Mouse (Mus musculus): ENCODE measurements around the gene Larp1. TPM values are rescaled to one million over a fixed set of nuclear protein-coding genes. Genes with fewer than 3 reads are reported as not detected.

Larp1 gene
- polyA plus RNA-seq, 1 experiment from 2014 or later, result 14.9 TPM

- Histone ChIP-seq H3K4me2 (ENCODE audit: low read depth, low read length) (peak overlapping the region; percentile 10; the same call in 1 of the 2 replicates), H3K27me3 (ENCODE audit: control insufficient read depth, insufficient read depth, low read depth, low read length) (no peaks in the 10 kb centered on the region), H3K4me1 (ENCODE audit: control insufficient read depth, low read depth, low read length) (peaks cover 8% of the 10 kb centered on the region), H3K36me3 (ENCODE audit: control insufficient read depth, insufficient read depth) (no peaks in the 10 kb centered on the region), H3K9me3 (replicated peaks; ENCODE audit: control insufficient read depth, low read length) (no peaks in the 10 kb centered on the region), H3K9ac (ENCODE audit: low read depth, low read length) (no peak overlapping the region), H3K27ac (ENCODE audit: low read length) (peak overlapping the region; percentile 46), H3K4me3 (ENCODE audit: low read depth, low read length) (no peak overlapping the region)
- peak; percentile 3; the same call in 1 of the 2 replicates for ATAC-seq (ENCODE audit: low read depth)
- 40% methylated on average over 9 of the region's 9 CpGs for WGBS (ENCODE audit: insufficient replicate concordance)
These were observed 35.0 kb upstream of the Larp1 start for GRCm38 (mm10) chr11:57973913-57974234.

- no peak; the same call in 1 of the 2 replicates for ATAC-seq (ENCODE audit: low read depth)
- Histone ChIP-seq H3K27me3 (ENCODE audit: control insufficient read depth, insufficient read depth, low read depth, low read length) (peaks cover 1% of the 10 kb centered on the region; the same call in 1 of the 2 replicates), H3K27ac (ENCODE audit: low read length) (no peak overlapping the region), H3K4me1 (ENCODE audit: control insufficient read depth, low read depth, low read length) (peaks cover 7% of the 10 kb centered on the region), H3K36me3 (ENCODE audit: control insufficient read depth, insufficient read depth) (no peaks in the 10 kb centered on the region), H3K4me2 (ENCODE audit: low read depth, low read length) (no peak overlapping the region), H3K4me3 (ENCODE audit: low read depth, low read length) (no peak overlapping the region), H3K9me3 (replicated peaks; ENCODE audit: control insufficient read depth, low read length) (no peaks in the 10 kb centered on the region), H3K9ac (ENCODE audit: low read depth, low read length) (no peak overlapping the region)
These were observed 33.0 kb upstream of the Larp1 start for GRCm38 (mm10) chr11:57975876-57976275.

- peaks cover 3% of the 10 kb centered on the region; the same call in 1 of the 2 replicates for H3K27me3 ChIP-seq (ENCODE audit: control insufficient read depth, insufficient read depth, low read depth, low read length)
These were observed 31.2 kb upstream of the Larp1 start for GRCm38 (mm10) chr11:57977681-57978080.

GRCm38 (mm10) chr11:57979621-57980020 lies 29.2 kb upstream of the Larp1 start:
- H3K36me3 ChIP-seq (ENCODE audit: control insufficient read depth, insufficient read depth), result no peaks in the 10 kb centered on the region
- WGBS (ENCODE audit: insufficient replicate concordance), result 76% methylated on average over 6 of the region's 6 CpGs
- no peak overlapping the region for H3K9ac ChIP-seq (ENCODE audit: low read depth, low read length)
- no peak overlapping the region for H3K27ac ChIP-seq (ENCODE audit: low read length)
- peaks cover 3% of the 10 kb centered on the region; the same call in 1 of the 2 replicates for H3K27me3 ChIP-seq (ENCODE audit: control insufficient read depth, insufficient read depth, low read depth, low read length)
- H3K4me2 ChIP-seq (ENCODE audit: low read depth, low read length), result no peak overlapping the region
- peaks cover 15% of the 10 kb centered on the region for H3K4me1 ChIP-seq (ENCODE audit: control insufficient read depth, low read depth, low read length)
- no peaks in the 10 kb centered on the region for H3K9me3 ChIP-seq (replicated peaks; ENCODE audit: control insufficient read depth, low read length)
- ATAC-seq (ENCODE audit: low read depth), result no peak
- no peak overlapping the region for H3K4me3 ChIP-seq (ENCODE audit: low read depth, low read length)

More at GRCm38 (mm10) chr11:57977681-57978080, 31.2 kb upstream of the Larp1 start:
- Histone ChIP-seq H3K9ac (ENCODE audit: low read depth, low read length) (no peak overlapping the region), H3K9me3 (replicated peaks; ENCODE audit: control insufficient read depth, low read length) (no peaks in the 10 kb centered on the region), H3K4me2 (ENCODE audit: low read depth, low read length) (no peak overlapping the region), H3K27ac (ENCODE audit: low read length) (no peak overlapping the region), H3K4me3 (ENCODE audit: low read depth, low read length) (no peak overlapping the region), H3K4me1 (ENCODE audit: control insufficient read depth, low read depth, low read length) (peaks cover 7% of the 10 kb centered on the region), H3K36me3 (ENCODE audit: control insufficient read depth, insufficient read depth) (no peaks in the 10 kb centered on the region)
- WGBS (ENCODE audit: insufficient replicate concordance), result 69% methylated on average over 1 of the region's 1 CpGs
- no peak for ATAC-seq (ENCODE audit: low read depth)

GRCm38 (mm10) chr11:57981083-57981809 lies 27.6 kb upstream of the Larp1 start:
- Histone ChIP-seq H3K4me2 (ENCODE audit: low read depth, low read length) (no peak overlapping the region), H3K9ac (ENCODE audit: low read depth, low read length) (no peak overlapping the region), H3K4me1 (ENCODE audit: control insufficient read depth, low read depth, low read length) (peaks cover 23% of the 10 kb centered on the region), H3K9me3 (replicated peaks; ENCODE audit: control insufficient read depth, low read length) (no peaks in the 10 kb centered on the region), H3K4me3 (ENCODE audit: low read depth, low read length) (no peak overlapping the region), H3K27ac (ENCODE audit: low read length) (no peak overlapping the region), H3K27me3 (ENCODE audit: control insufficient read depth, insufficient read depth, low read depth, low read length) (peaks cover 3% of the 10 kb centered on the region; the same call in 1 of the 2 replicates), H3K36me3 (ENCODE audit: control insufficient read depth, insufficient read depth) (no peaks in the 10 kb centered on the region)
- 72% methylated on average over 12 of the region's 12 CpGs for WGBS (ENCODE audit: insufficient replicate concordance)
- ATAC-seq (ENCODE audit: low read depth), result no peak

GRCm38 (mm10) chr11:57983480-57984342 lies 25.2 kb upstream of the Larp1 start:
- Histone ChIP-seq H3K4me3 (ENCODE audit: low read depth, low read length) (no peak overlapping the region), H3K27ac (ENCODE audit: low read length) (peak overlapping the region; percentile 90), H3K9ac (ENCODE audit: low read depth, low read length) (peak overlapping the region; percentile 48), H3K36me3 (ENCODE audit: control insufficient read depth, insufficient read depth) (no peaks in the 10 kb centered on the region), H3K9me3 (replicated peaks; ENCODE audit: control insufficient read depth, low read length) (no peaks in the 10 kb centered on the region), H3K4me2 (ENCODE audit: low read depth, low read length) (peak overlapping the region; percentile 39), H3K4me1 (ENCODE audit: control insufficient read depth, low read depth, low read length) (peaks cover 23% of the 10 kb centered on the region), H3K27me3 (ENCODE audit: control insufficient read depth, insufficient read depth, low read depth, low read length) (peaks cover 3% of the 10 kb centered on the region; the same call in 1 of the 2 replicates)
- peak; percentile 84 for ATAC-seq (ENCODE audit: low read depth)
- WGBS (ENCODE audit: insufficient replicate concordance), result 34% methylated on average over 16 of the region's 16 CpGs

GRCm38 (mm10) chr11:57984343-57984666 lies 24.6 kb upstream of the Larp1 start:
- peaks cover 3% of the 10 kb centered on the region; the same call in 1 of the 2 replicates for H3K27me3 ChIP-seq (ENCODE audit: control insufficient read depth, insufficient read depth, low read depth, low read length)
- H3K9ac ChIP-seq (ENCODE audit: low read depth, low read length), result peak overlapping the region; percentile 48
- H3K27ac ChIP-seq (ENCODE audit: low read length), result peak overlapping the region; percentile 90
- no peaks in the 10 kb centered on the region for H3K9me3 ChIP-seq (replicated peaks; ENCODE audit: control insufficient read depth, low read length)
- WGBS (ENCODE audit: insufficient replicate concordance), result 14% methylated on average over 3 of the region's 3 CpGs
- no peak for ATAC-seq (ENCODE audit: low read depth)
- no peaks in the 10 kb centered on the region for H3K36me3 ChIP-seq (ENCODE audit: control insufficient read depth, insufficient read depth)
- H3K4me2 ChIP-seq (ENCODE audit: low read depth, low read length), result peak overlapping the region; percentile 39
- no peak overlapping the region for H3K4me3 ChIP-seq (ENCODE audit: low read depth, low read length)
- H3K4me1 ChIP-seq (ENCODE audit: control insufficient read depth, low read depth, low read length), result peaks cover 23% of the 10 kb centered on the region

GRCm38 (mm10) chr11:57985485-57985884 lies 23.4 kb upstream of the Larp1 start:
- no peak for ATAC-seq (ENCODE audit: low read depth)
- H3K27ac ChIP-seq (ENCODE audit: low read length), result peak overlapping the region; percentile 90
- 69% methylated on average over 2 of the region's 3 CpGs for WGBS (ENCODE audit: insufficient replicate concordance)

GRCm38 (mm10) chr11:57986053-57986452 lies 22.8 kb upstream of the Larp1 start:
- Histone ChIP-seq H3K9ac (ENCODE audit: low read depth, low read length) (no peak overlapping the region), H3K4me1 (ENCODE audit: control insufficient read depth, low read depth, low read length) (peaks cover 21% of the 10 kb centered on the region), H3K27me3 (ENCODE audit: control insufficient read depth, insufficient read depth, low read depth, low read length) (no peaks in the 10 kb centered on the region), H3K4me3 (ENCODE audit: low read depth, low read length) (no peak overlapping the region), H3K9me3 (replicated peaks; ENCODE audit: control insufficient read depth, low read length) (no peaks in the 10 kb centered on the region), H3K27ac (ENCODE audit: low read length) (peak overlapping the region; percentile 75), H3K4me2 (ENCODE audit: low read depth, low read length) (no peak overlapping the region), H3K36me3 (ENCODE audit: control insufficient read depth, insufficient read depth) (no peaks in the 10 kb centered on the region)
- WGBS (ENCODE audit: insufficient replicate concordance), result 63% methylated on average over 6 of the region's 6 CpGs
- peak; percentile 61 for ATAC-seq (ENCODE audit: low read depth)

More at GRCm38 (mm10) chr11:57985485-57985884, 23.4 kb upstream of the Larp1 start:
- Histone ChIP-seq H3K9me3 (replicated peaks; ENCODE audit: control insufficient read depth, low read length) (no peaks in the 10 kb centered on the region), H3K4me1 (ENCODE audit: control insufficient read depth, low read depth, low read length) (peaks cover 21% of the 10 kb centered on the region), H3K36me3 (ENCODE audit: control insufficient read depth, insufficient read depth) (no peaks in the 10 kb centered on the region), H3K9ac (ENCODE audit: low read depth, low read length) (no peak overlapping the region), H3K4me3 (ENCODE audit: low read depth, low read length) (no peak overlapping the region), H3K4me2 (ENCODE audit: low read depth, low read length) (no peak overlapping the region), H3K27me3 (ENCODE audit: control insufficient read depth, insufficient read depth, low read depth, low read length) (peaks cover 3% of the 10 kb centered on the region; the same call in 1 of the 2 replicates)

Data from liver, embryonic 16.5 days (tissue).